Mouse (Mus musculus): ENCODE data around the gene Ugt1a6a. TPM values are rescaled to one million over a fixed set of nuclear protein-coding genes. Genes with fewer than 3 reads are reported as not detected.

Gene Ugt1a6a
- total RNA-seq, 2 experiments from 2014 or later, result 2.2 to 2.7 TPM

DNA sequence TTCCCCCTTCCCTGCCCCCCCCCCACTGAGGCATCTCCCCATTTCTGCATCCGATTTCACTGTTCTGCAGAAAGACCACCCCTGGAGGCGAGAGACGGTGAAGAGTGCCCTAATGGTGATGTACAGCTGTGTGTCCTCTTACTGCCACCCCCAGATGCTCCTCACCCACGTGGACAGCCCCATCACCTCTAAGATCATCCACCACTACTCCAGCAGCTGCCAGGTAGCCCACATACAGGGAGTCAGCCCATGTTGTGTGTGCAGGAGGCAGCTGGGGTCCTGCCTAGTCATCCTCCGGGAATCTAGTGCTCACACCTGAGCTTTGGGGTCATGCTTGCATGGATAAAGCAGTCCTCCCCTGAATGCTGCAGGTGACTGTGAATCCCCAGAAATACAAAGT lies 109.3 kb downstream of the Ugt1a6a start:
- DNase-seq, result no peak
- intact Hi-C loops (cut with DNase I), result no loop called here

DNA sequence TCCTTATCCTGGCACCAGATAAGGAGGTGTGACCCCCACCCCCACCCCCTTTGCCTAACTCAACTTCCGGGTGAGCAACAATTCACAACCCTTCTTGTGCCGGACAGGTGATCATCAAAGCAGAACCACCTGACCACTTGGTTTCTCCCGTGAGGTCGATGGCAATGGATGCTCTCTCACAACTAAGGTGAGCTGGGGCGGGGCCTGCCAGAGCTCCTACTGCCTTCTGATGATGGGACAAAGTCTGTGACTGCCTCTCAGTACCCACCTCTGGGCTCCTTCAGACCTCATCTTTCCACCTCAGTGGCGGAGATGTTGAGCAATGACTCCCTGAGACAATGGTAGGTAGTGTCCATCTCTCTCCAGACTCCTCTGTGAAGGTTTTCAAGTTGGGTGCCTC lies 111.3 kb downstream of the Ugt1a6a start:
- intact Hi-C loops (cut with DNase I), result no loop called here

DNA sequence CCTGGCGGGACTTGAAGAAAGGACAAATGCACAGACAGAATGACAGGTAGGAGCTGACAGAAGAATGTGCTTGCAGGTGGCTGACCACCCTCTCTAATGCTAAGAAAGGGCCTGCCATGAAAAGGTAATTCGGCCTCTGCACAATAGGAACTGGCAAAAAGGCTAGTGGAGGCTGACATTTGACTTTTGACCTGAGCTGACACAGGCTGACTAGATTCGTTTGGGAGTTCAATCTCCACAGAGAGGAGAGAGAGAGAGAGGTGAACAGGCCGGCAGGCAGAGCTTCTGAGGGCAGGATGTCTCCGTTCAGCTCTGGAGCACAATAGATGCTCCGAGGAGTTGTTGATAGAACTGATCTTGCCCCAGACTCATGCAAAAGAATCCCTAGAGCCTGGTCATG lies 111.8 kb downstream of the Ugt1a6a start:
- intact Hi-C loops (cut with DNase I), result no loop called here

More for the DNA sequence above, 111.3 kb downstream of the Ugt1a6a start:
- DNase-seq, result no peak

DNA sequence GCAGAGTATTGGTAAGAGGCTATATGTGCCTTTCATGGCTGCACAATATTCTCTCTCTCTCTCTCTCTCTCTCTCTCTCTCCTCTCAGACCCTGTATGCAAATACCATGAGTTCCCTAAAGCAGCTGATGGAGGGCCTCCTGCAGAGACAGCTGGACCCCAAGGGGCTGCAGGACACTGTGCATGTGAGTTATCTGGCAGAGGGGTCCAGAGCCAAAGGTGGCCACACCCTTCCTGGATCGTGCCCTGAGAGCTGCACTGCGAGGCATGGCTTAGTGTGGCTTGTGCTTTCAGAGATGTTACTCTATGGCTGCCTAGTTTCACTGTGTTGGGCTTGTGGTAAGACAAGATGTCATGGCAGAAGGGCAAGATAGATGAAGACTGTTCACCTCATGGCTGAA lies 113.1 kb downstream of the Ugt1a6a start:
- intact Hi-C loops (cut with DNase I), result no loop called here

More for the DNA sequence above, 111.8 kb downstream of the Ugt1a6a start:
- DNase-seq, result no peak

DNA sequence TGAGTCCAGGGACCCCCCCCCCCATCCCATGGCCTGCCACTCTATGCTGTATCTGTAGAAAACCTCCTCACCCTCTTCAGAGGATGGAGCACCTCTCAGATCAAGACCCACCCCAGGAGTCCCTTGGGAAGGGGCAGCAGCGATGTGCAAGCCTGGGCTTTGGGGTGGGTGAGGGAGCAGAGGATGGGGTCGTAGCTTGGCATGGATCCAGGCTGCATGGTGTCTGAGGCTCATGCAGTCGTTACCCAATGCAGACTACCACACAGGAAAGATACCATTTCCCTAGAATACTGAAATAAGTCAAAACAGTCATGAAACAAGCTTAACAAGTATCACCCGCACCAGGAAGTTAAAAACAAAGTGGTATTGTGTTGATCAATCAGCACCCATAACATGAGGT lies 114.0 kb downstream of the Ugt1a6a start:
- intact Hi-C loops (cut with DNase I), result no loop called here

More for the DNA sequence above, 113.1 kb downstream of the Ugt1a6a start:
- no peak for DNase-seq

DNA sequence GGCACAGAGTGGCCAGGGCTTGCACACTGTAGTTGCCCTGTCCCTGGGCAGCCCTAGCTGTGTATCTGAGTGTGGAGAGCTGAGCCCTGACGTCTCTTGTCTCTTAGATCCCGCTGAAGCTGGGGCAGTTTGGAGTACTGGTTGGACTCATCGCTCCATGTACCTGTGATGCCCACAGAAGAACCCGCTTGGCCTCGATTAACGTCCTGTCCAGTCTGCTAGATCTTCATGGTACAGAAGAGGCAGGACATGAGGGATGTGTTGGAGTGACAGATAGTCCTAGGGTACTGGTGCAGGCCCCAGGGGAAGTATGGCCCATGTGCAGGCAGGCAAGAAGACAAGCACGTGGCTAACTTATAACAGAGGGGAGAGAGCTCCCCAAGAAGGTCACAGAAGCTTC lies 115.0 kb downstream of the Ugt1a6a start:
- intact Hi-C loops (cut with DNase I), result no loop called here
- DNase-seq, result no peak

More for the DNA sequence above, 114.0 kb downstream of the Ugt1a6a start:
- no peak for DNase-seq

DNA sequence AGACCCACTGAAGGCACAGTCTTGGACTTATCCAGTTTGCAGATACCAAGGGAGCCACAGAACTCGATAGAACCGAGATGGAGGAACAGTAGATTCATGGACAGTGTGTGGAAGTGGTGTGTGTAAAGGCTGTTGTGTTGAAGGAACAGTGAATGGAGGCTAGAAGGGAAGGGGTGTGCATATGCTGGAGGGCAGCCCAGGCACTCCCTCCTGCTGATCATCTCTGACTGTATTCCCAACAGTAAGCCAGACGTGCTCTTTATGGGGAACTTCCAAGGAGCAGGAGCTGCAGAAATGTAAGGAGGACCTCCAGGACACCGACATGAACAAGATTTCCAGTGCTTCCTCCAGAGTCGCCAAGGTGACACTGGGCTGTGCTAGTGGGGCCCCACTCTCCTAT lies 115.4 kb downstream of the Ugt1a6a start:
- intact Hi-C loops (cut with DNase I), result no loop called here
- DNase-seq, result no peak

DNA sequence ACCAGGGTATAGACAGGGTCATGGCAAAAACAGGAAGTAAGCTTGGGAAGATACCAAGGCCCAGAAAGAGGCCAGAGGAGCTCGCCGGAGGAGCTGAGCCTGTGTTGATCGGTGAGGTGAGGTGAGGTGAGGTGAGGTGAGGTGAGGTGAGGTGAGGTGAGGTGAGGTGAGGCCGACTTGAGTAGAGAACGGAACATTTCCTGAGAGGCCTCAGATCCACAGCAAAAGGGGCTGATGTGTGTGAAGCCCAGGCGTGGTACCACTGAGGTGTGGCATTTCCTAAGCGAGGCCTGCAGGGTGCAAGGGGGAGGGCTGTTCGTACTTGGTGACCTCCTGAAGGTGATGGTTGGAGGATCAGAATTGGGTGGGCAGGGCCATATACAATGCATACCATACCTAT lies 118.5 kb downstream of the Ugt1a6a start:
- intact Hi-C loops (cut with DNase I), result no loop called here

DNA sequence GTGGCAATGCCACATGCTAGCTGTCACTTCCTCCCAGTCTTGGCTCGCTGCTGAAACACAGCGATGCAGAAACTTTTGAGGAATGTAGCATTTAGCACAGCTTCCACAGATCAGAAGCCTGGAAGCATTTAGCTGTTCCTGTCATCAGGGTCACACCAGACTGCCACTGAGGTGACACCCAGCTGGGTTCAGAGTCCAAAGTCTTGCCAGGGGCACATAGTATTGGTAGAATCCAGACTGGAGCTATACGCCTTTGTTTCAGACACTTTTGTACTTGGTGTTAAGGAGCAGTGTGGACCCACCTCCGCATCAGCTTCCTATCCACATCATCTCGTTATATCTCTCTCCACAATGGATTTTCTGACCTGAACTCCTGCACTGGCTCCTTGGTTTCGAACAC lies 118.9 kb downstream of the Ugt1a6a start:
- intact Hi-C loops (cut with DNase I), result no loop called here
- DNase-seq, result no peak

More for the DNA sequence above, 118.5 kb downstream of the Ugt1a6a start:
- no peak for DNase-seq

DNA sequence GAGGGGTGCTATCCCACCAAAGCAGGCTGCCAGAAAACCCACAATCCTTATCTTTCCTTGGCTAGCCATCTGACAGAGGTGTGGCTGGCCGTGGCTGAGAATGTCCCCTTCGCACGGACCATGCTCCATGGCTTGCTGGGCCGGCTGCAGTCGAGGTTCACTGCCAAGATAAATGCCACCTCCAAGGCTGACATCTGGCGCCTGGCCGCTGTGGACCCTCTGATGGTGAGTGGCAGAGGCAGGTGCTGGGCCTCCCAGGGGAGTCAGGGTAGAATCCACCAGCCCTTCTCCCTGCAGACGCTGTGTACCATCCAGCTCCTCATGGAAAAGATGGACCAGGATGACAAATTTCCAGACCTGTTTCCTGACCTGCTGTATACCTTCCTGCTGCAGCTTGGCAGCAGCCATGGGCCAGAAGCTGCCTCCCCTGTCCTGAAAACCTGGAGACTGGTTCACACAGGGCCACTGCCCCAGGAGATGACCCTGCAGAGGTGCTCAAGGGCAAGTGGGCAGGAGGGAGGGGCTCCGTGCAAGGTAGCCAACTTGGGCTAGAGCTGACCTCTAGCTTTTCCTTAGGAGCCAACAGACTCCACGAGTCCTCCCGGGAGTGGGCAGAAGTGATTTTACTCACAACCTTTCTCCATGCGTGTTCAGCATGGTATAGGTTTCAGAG lies 120.3 kb downstream of the Ugt1a6a start:
- intact Hi-C loops (cut with DNase I), result no loop called here
- DNase-seq, result no peak

DNA sequence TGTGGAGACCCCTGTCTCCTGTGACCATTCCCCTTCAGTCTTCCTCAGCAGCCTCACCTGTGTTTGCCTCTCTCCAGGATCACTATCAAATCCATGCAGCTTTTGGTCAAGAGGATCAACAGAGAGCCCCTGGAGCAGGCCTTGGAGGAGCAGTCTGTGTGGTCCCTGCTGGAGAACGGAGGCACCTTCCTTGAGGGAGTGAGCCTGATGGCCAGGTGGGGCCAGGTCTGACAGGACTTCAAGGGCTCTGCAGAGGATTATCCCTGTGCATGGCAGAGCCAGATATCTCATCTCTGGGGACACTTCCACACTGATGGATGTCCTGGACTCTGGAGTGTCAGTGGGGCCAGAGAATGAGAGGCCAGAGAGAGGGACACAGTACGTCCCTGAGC lies 120.9 kb downstream of the Ugt1a6a start:
- no peak for DNase-seq
- intact Hi-C loops (cut with DNase I), result no loop called here

DNA sequence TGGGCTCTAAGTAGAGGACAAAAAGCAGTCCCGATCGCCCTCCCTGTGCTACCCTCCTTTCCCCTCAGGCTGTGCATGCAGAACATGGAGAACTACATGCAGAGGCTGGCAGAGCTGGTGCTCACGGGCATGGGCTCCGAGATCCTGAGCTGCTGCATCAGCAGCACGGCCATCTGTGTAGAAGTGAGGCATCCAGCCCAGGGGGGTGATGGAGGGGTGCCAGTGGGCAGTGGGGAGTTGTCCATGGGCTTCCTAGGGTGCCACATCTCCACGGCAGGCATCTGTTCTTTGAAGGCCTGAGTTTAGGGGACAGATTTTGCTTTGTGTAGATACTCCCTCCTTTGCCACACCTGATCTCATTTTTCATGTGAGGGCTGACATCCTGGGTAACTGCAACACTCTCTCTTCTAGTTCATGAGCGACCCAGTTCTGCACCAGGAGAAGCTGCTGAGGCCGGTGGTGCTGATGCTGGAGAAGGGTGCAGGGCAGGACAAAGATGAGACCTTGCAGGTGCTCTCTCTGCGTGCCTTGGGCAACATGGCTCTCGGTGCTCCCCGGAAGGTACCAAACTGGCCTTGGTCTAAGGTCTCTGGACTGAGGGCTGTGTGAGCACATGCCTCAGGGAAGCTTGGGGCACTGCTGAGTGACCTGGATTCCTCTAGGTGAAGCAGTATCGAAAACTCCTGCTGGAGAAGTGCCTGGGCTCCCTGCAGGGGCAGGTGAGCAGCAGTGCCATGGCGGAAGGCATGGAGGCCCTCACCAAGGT lies 121.6 kb downstream of the Ugt1a6a start:
- intact Hi-C loops (cut with DNase I), result no loop called here

DNA sequence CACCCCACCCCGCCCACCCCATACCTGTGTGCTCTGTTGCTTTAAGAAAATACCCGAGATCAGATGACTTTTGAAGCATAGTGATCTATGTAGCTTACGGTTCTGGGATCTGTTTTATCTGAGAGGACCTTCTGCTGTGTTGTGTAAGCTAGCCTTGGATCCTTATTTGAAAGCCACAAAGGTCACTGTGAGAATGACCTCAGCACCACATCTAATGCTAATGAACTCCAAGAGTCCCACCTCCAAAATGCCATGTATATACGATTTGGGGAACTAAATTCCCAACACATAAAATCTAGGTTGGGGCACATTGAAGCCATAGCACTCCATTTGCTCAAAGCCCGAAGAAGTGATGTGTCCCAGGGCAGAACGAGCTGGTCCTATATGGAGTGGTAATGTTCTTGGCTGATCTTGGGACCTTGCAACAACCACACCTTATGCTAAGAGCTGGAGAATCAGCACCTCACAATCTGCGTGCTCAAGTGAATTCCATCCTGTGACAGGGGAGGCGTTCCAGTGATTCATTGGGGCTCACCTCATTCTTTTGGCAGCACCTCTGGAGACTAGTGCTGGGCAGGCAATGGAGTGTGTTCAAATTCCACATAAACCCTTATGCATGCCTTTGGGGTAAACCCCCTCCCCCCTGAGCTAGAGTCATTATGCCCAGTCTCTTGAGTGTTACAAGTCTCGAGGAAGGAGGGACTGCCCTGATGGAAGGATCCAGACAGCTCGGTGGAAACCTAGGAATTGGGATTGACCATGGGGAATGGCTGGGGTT lies 122.5 kb downstream of the Ugt1a6a start:
- intact Hi-C loops (cut with DNase I), result no loop called here
- no peak for DNase-seq

More for the DNA sequence above, 121.6 kb downstream of the Ugt1a6a start:
- no peak for DNase-seq

DNA sequence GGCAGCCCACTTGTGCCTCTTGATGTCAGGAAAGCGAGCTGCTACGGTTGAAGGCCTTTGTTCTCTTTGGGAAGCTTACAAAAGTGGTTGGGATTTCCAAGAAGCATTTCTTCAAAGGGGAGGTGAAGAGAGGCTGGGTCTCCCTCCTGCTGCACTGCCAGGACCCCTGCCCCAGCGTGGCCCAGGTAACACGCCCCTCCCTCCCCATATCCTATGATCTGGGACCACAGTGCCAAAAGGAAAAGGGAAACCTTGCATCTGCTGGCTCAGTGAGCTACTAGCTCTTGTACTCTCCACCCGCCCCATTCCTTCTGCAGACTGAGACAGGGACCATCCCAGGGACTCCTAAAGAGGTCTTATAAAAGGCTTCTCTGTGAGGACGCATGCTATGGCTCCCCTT lies 123.1 kb downstream of the Ugt1a6a start:
- intact Hi-C loops (cut with DNase I), result no loop called here
- DNase-seq, result no peak

DNA sequence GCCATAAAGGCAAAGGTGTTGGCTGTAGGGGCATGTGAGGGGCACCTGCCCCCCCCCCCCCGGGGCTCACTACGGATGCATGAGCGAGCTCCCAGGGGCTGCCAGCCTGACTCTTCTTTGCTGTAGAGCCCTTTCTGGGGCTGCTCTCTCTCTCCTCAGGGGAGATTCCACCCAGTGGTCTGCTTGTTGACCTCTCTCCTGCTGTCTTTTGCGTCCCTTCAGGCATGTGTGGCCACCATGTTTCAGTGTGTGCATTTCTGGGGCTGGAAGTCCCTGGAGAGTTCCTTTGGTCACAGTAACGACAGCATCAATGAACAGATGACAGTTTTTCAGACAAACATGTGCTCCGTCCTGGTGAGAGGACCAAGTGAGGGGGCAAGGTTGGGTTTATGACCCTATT lies 123.8 kb downstream of the Ugt1a6a start:
- intact Hi-C loops (cut with DNase I), result no loop called here

DNA sequence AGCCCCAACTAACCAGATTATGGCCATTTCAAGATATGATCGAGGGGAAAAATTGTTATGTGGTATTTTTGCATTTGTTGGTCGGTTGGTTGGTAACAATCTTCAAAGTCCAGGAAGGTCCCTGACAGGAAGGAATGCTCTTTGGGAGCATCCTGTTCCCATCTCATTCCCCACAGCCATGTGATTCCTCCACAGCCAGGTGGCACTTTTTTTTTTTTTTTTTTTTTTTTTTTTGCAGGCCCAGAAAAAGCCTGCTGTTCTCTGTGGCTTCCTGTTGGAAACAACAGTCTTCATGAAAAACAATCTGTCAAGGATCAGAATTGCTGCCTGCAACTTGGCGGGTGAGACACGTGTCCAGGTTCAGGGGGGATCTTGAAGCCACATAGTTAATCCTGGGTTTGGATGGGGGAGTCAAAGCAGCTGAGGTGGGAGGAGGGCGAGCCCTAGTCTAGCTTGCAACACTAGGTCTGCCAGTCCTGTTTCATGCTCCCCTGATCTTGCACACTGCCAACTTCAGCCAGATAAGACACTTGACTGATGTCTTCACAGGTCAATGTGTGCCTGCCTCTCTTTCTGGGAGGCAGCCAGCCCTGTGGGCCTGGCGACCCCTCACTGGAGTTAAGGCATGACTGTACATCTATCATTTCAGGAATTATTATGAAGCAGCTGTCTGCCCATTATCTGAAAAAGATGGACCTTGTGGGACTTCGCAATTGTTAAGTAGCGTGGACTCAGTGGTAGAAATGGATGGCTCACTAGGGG lies 124.5 kb downstream of the Ugt1a6a start:
- peak; percentile 59 to 70 for DNase-seq
- intact Hi-C loops (cut with DNase I), result no loop called here

More for the DNA sequence above, 123.8 kb downstream of the Ugt1a6a start:
- DNase-seq, result no peak

DNA sequence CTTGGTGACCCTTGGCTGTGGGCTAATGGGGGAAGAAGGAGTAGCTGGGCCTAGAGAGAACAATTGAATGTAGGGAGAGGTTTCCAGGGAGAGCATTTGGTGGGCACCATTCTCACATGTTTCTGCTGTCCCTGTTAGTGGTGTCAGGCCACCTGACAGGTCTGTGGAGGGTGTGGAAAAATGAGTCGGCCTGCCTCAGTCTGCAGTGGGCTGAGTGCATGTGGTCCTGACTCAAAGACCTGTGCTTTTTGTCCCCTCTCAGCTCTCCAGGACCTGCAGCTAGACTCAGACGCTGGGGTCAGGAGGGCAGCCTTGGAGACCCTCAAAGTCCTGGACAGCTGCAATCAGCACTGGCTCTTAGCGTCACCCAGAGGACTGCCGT lies 125.0 kb downstream of the Ugt1a6a start:
- intact Hi-C loops (cut with DNase I), result no loop called here
- no peak for DNase-seq

DNA sequence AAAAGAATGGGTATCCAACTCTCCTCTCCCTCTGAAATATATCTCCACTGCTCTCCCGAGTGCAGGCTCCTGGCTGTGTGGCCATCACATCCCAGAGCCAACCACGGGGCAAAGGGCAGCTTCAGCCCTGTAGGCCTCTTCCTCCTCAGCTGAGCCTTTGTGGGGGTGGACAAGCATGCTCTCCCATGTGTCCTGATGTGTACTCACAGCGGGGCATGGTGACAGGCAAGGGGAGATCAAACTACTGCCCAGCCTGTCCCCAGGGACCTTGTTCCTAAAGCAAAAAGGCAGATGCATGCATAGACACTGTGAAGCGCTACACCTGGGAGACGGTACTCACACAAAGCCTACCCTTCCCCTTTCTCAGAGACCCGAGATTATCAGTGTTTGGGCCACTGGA lies 125.5 kb downstream of the Ugt1a6a start:
- DNase-seq, result peak; percentile 52 to 55
- intact Hi-C loops (cut with DNase I), result no loop called here

DNA sequence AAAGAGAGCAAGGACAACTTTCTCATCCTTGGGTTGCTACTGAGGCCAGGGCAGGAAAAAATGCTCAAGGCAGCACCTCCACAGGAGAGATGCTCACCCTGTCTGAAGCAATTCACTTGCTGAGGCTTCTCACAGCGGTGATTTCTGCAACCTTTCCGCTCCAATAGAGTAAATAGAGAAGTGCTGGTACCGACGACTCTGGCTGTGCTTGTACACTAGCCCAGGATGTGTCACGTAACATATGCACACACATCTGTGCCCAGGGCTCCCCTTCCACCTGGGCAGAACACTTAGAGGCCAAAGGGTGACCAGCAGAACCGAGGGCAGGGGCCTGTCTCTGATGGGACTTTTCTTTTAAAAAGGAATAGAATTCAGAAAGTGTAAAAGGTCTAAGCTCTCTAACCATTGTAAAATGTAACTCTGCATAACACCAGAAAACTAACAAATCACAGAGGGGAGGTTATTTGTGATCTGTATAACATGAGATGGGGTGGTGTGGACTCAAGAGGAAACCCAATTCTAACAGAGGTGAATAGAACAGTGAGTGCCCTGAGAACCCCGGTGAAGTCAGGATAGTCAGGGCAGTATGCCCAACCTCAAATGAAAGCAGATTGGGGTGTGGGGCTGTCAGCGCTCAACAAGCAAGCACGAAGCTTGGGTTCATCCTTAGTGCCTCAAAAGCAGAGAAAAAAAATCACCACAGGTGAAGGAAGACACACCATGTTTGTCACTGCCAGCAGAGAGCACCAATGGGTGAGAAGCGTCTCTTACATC lies 126.2 kb downstream of the Ugt1a6a start:
- intact Hi-C loops (cut with DNase I), result no loop called here
- no peak for DNase-seq

DNA sequence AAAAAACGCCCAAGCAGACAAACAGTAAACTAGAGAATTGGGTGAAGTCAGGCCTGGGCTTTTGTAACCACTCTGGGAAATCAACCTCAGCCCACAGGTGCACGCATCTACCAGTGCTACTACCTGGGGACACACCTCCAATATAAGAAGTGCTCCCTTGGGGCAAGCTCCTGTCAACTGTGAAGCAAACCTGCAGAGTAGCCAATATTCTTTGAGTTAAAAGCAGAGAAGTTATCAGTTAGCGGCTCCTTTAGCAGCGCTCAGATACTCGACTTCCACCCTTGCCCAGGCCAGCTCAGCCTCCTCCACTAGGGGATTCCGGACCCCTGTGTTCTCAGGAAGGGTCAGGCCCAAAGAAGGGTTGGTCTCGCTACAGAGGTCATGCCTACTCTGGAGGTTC lies 127.1 kb downstream of the Ugt1a6a start:
- no peak for DNase-seq
- intact Hi-C loops (cut with DNase I), result no loop called here

All from heart, postnatal 10 days (tissue).